Mouse (Mus musculus) right cerebral cortex, postnatal 36 days (tissue): ENCODE measurements around the gene Gatd1.

Experiments used
- DNase-seq, 2 experiments: peaks; one replicate each; pipeline ENCODE4 v3.0.0; 2022; ENCODE audit warnings: low spot score in 2 of 2, mixed read lengths in 1 of 2

The Gatd1 gene

GRCm38 (mm10) chr7:141442199-141442598, 28.3 kb upstream of the Gatd1 start:
- no peak for DNase-seq

- no peak for DNase-seq
Measured at GRCm38 (mm10) chr7:141441460-141441859, 27.5 kb upstream of the Gatd1 start.

- no peak for DNase-seq
Measured at GRCm38 (mm10) chr7:141440613-141441012, 26.7 kb upstream of the Gatd1 start.

GRCm38 (mm10) chr7:141439811-141440210, 25.9 kb upstream of the Gatd1 start:
- no peak for DNase-seq

GRCm38 (mm10) chr7:141439140-141439679, 25.3 kb upstream of the Gatd1 start:
- DNase-seq: no peak

GRCm38 (mm10) chr7:141438201-141438968, 24.4 kb upstream of the Gatd1 start:
- DNase-seq: no peak

- DNase-seq: peak; percentile 75 to 78
Measured at GRCm38 (mm10) chr7:141437178-141438120, 23.5 kb upstream of the Gatd1 start, which contains the start of gene Slc25a22. Gene Slc25a22 (minus strand): TSS chr7:141437892.

- DNase-seq: no peak
Measured at GRCm38 (mm10) chr7:141436523-141436892, 22.6 kb upstream of the Gatd1 start.

GRCm38 (mm10) chr7:141435856-141436522, 22.1 kb upstream of the Gatd1 start:
- no peak for DNase-seq

- no peak for DNase-seq
Measured at GRCm38 (mm10) chr7:141435129-141435855, 21.4 kb upstream of the Gatd1 start.

GRCm38 (mm10) chr7:141434464-141434863, 20.5 kb upstream of the Gatd1 start:
- peak; percentile 67 to 79 for DNase-seq

GRCm38 (mm10) chr7:141433517-141434400, 19.8 kb upstream of the Gatd1 start:
- no peak for DNase-seq

GRCm38 (mm10) chr7:141432741-141433516, 19.0 kb upstream of the Gatd1 start:
- no peak for DNase-seq

- no peak for DNase-seq
Measured at GRCm38 (mm10) chr7:141432186-141432611, 18.3 kb upstream of the Gatd1 start.

- DNase-seq: no peak
Measured at GRCm38 (mm10) chr7:141431434-141432185, 17.7 kb upstream of the Gatd1 start.

GRCm38 (mm10) chr7:141430585-141431240, 16.8 kb upstream of the Gatd1 start:
- no peak for DNase-seq

- no peak for DNase-seq
Measured at GRCm38 (mm10) chr7:141429840-141430584, 16.1 kb upstream of the Gatd1 start.
